Mouse (Mus musculus): ENCODE data around the gene Nkrf.
"Not testable (repeated sequence)": the region's sequence is repeated elsewhere in the genome, so short reads cannot be mapped to it uniquely, and the experiment has no call there.

The Nkrf gene

DNA sequence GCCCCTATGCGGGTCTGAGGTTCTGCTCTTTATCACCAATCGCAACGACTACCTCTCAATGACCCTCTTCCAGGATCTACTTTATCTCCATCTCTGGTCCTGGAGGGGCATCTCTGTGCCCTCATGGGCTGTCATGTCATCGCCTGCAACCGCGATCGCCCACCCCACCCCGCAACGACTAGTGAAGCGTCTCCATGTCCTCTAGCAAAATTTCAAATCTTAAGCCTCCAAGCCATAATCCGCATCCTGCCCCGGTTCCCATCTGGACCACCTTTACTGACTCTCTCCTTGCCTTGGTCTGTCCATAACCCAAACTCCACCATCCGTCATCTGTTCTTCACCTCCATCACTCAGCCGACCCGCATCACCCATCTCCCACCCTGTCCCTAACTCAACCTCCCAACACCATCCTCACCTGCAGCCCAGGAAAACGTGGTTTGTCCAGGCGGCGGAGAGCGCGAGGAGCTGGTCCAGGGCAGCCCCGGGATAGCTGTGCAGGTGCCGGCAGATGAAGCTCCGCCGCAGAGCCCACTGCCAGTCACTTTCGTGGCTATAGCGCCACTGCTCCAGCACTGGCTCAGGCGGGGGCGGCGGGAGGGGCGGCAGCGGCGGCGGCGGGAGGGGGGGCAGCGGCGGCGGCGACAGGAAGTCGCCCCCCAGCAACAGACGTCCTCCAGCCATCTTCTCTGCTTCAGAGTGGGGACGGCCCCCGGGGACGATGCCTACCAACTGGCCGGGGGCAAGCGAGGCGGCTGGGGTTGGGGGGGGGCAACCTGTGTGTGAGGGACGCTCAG, at the start of gene Nkrf:
Gene Nkrf, minus strand, starts transcription at position 579 of the 794 bp plus-strand sequence.
- DNase-seq (ENCODE audit: low spot score in 2 of 2): peak; percentile 8 to 32

DNA sequence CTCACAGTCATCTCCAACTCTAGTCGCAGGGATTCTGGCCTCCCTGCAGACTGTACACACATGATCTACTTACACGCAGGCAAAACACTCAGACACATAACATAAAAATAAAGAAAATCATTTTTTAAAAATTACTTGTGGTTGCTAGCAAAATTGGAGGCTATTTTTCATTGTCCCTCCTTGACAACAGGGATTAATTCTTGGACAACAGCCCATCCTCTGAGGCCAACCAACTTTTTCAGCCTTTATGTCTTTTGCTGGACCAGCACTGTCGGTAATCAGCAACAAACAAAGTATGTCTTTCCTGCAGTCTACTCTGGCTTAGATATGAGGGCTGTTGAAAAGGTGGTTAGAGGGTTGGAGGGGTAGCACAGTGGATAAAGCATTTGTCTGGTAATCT, 38.4 kb upstream of the Nkrf start:
- DNase-seq (ENCODE audit: low spot score in 2 of 2): no peak

DNA sequence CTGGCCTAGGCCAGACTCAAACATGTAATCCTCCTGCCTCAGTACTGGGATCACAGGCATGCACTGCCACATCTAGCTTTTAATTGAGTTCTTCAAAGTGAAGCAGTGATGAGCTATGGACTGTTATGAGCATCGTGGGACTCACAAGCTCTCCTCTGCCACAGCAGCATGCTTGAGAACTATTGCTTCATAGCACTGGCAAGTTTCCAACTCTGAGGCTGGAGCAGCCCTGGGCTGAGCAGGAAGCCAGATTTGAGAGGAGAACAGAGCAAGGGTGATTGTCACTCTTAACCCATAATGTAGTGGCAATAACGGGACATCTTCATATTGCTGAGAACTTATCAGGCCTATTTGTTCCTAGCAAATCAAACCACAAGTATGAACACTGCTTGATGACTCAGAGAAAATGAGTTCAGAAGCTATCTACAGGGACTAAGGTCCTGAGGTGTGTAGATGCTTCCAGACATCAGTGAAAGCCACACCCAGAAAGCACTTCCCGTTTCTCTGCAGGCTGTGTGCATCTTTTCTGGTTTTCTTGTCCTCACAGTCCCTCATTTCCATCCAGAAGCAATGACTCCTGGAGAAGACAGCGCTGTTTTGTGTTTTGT, 37.2 kb upstream of the Nkrf start:
- no peak for DNase-seq (ENCODE audit: low spot score in 2 of 2)

DNA sequence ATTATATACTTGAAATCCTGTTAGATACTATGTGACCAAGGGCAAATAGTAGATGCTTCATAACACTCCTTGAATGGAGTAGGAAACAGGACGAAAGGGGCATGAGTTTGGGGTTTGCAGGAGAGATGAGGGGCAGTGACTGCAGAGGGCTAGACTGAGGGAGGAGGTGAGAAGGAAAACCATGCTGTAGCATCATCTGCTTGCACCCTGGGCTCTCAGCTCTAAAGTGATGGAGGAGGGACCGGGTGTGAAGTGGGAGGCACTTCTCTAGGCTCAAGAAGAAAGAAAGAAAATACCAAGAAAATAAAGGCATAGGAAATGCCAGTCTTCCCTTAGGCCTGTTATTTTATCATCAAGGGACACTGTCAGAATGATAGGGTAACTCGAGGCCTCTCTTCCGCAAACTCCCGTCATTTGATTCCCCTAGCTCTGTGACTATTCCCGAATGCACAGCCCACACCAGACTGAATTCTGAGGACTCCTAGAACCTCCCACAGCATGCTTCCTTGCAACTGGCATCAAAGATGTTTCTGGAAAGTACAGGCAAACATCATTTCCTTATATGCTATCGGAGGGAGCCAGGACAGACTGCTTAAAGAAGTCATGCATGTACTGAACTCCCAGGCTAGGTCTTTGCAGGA, 32.7 kb upstream of the Nkrf start:
- DNase-seq (ENCODE audit: low spot score in 2 of 2): peak in 1 of 2 experiments; percentile 28

DNA sequence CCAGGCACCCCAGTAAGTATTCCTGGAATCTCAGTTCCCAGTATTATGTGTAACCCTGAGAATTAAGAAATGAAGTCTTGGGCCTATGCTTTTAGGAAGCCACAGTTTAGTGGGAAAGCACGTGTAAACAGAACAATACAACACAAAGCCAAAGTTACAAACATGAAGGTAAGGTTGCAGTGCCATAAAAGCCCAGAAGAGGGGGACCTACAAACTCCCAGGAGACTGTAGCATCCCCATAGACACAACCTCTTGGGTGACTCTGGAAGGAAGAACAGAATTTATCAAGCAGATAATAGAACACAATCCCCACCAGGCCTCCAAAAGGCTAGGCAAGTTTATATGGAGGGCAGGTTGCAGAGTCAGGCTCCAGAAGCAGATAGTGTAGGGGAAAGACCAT, 27.9 kb upstream of the Nkrf start:
- no peak for DNase-seq (ENCODE audit: low spot score in 2 of 2)

DNA sequence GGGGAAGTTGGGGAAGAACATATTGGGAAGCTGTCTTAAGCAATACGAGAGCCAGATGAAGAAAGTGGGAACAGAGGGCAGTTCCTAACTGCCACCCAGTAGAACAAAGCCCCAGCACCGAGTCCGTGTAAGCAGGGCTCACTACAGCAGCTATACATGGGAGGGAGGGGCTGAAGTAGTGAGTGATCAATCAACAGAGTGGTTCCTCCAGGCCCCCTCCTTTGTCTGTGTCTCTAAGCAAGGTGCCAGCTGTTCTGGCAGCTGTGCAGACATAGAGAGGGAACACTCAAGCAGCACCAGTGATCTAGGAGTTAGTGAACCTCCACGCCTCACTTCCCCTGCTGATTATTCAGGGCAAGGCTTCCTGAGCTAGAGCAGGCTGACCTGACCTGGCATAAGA, 27.0 kb upstream of the Nkrf start:
- DNase-seq (ENCODE audit: low spot score in 2 of 2): no peak

DNA sequence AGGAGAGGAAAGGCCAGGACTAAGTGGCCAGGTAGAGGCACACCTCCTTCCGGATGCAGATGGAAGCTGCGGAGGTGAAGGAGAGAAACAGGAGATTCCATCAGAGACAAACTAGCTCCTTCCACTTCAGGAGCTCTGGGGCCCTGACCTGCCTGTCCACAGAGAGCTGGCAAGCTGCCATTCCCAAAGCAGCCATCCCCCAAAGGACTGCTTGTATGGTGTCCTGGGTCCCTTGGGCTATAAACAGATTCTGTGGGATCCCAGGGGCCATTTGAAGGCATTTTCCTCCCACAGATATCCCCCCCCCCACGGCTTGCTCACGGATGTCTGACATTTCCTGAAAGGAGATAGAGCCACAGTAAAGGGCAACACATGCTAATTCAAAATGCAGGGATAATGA, 26.1 kb upstream of the Nkrf start:
- no peak for DNase-seq (ENCODE audit: low spot score in 2 of 2)

DNA sequence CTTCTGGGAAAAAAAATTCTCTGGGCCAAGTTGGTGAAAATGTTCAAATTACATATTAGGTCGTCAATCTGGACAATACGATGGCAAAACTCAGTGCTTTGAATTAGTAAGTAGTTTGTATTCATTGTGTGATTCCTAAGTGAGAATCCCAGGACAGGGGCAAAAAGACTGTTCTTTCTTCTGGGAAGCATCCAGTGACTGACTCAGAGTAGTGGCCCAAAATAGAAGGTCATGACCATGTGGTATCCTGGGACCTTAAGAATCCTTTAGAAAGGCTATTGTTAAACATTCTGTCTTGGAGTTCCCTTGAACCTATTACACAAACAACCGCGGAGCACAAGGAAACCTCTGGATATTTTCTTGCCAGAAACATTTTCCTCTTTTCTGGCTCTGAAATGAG, 18.6 kb upstream of the Nkrf start:
- no peak for DNase-seq (ENCODE audit: low spot score in 2 of 2)

DNA sequence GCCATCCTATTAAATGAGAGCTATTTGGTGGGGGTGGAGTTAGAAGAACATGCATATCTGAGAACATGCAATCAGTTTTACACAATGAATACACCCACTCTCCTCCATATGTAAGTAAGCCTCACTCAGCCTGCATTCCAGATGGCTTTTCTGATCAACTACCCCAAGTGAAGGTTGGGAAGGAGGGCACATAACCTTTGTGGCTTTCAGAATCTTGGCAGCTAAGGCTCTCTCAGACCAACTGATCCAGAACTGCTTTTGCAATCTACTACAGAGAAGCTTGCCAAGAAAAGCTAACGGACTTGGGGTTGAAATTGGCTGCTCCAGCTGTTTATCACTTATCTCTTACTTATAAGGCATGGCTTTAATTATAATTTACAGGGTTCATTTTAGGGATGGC, 15.1 kb upstream of the Nkrf start:
- DNase-seq (ENCODE audit: low spot score in 2 of 2): no peak

DNA sequence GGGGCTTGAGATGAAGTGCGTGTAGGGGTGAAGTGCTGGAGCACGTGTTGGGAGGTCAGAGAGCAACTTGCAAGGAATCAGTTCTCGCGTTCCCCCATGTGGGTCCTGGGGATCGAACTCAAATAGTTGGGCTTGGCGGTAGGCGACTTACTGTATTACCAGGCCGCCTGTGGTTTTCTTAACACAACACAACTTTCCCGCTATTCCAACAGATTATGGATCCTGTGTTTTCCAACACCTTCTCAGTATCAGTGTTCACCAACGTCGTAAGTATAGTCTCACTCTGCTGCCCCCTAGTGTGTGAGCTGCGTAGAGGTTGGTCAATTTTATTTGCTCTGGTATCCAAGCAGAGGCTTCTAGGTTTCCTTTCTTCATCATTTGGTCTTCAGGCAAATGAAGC, 8.6 kb upstream of the Nkrf start:
- no peak for DNase-seq (ENCODE audit: low spot score in 2 of 2)

DNA sequence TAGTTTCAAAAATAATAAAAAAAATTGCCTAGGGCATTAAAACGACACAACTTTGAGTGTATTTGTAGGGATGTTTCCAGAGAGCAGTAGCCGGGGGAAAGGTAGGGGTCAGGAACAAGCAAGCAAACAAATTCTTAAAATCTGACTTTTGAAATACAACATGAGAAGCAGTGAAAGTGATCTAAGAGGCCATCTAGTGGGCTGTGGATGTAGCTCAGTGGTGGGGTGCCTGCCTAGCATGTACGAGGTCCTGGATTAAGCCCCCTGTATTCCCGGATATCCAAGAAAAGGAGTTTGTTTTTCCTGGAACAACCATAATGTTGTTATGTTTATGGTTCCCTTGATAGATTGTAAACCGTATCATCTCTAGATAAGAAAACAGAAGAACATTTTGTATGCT, 3.8 kb upstream of the Nkrf start:
- DNase-seq (ENCODE audit: low spot score in 2 of 2): no peak

DNA sequence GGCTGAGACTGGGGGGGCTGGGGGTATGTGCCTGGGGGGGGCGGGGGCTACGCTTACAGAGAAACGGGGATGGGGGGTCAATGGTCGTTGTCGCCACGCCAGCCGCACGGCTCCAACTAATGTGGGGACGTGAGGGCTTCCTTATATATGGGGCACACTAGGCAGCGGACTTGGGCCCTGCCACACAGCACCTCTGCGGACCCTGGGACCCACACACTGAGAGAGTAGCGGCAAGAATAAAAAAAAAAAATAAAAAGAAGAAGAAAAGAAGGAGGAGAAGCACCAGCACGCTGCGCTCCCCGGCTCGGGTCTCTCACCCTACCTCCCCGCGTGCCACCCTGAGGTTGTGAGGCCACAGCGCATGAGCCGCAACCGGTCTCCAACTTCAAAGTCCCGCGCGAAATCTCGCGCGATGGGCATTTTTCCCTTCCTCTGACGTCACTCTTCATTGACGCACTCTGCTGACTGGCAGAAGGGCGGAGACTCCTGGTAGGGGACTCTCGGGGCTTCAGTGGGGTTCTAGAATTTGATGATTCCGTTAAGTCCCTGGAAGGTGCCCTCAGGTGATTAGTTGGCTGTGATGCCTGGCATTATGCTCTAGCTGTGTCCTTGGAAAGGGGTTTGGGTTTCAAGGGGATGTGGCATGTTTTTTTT, 543 bp upstream of the Nkrf start:
- DNase-seq (ENCODE audit: low spot score in 2 of 2): peak; percentile 88 to 90

DNA sequence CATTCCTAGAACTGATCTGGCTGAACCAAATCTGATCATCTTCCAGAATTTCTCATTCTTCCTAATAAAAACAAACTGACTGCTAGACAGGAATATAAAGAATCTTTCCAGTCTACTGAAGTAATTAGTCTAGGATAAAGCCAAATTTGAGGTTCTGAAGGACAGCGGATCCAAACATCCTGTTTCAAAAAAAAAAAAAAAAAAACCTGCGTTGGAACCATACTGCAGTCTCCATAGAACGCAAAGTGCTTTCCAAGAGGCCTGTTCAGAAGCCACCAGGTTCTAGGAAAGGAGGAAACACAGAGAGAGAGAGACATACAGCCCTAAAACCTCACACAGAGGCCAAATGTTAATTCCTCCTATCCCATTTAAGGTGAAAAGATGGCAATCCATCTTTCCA, 1.0 kb downstream of the Nkrf start:
- no peak for DNase-seq (ENCODE audit: low spot score in 2 of 2)

DNA sequence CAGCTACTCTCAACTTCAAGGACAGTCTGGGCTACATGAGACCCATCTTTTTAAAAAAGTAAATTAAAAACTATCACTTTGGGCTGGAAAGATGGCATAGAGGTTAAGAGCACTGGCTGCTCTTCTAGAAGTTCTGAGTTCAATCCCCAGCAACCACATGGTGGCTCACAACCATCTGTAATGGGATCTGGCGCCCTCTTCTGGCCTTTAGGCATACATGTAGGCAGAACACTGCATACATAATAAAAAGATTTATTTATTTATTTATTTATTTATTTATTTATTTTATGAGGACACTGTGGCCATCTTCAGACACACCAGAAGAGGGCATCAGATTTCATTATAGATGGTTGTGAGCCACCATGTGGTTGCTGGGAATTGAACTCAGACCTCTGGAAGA, 3.8 kb downstream of the Nkrf start:
- not testable (repeated sequence) for DNase-seq (ENCODE audit: low spot score in 2 of 2)

DNA sequence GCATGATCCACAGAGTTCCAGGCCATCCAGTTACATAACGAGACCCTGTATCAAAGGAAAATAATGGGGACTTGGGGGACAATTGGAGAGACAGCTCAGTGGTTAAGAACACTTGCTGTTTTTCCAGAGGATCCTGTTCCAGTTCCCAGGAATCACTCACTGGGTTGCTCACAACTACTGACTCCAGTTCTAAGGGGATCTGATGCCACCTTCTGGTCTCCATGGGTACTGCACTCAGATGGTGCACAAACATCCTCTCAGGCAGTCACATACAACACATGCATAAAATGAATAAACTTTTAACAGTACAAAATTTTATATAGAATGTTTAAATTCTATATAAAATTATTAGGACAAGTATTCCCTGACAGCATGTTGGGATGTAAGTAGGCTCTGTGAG, 18.0 kb downstream of the Nkrf start:
- no peak for DNase-seq (ENCODE audit: low spot score in 2 of 2)

DNA sequence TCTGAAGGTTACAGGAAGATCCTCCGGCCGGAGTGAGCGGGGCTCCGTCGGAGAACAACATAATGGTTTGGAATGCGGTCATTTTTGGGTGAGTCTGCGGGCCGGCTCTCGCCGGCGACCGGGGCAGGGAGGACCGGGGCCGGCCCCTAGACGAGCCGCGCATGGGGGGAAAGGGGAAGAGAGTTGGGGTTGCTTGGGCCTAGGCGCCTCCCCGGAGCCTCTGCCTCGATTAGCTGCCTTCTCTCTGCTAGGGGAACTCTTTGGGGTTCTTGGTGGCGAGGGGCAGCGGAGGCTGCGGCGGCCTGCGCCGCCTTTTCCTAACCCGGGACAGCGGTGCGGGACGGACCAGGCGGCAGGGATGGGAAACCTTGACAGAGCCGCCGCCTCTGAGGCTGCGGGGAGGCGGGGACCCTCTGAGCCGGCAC, 28.0 kb downstream of the Nkrf start:
- no peak for DNase-seq (ENCODE audit: low spot score in 2 of 2)

DNA sequence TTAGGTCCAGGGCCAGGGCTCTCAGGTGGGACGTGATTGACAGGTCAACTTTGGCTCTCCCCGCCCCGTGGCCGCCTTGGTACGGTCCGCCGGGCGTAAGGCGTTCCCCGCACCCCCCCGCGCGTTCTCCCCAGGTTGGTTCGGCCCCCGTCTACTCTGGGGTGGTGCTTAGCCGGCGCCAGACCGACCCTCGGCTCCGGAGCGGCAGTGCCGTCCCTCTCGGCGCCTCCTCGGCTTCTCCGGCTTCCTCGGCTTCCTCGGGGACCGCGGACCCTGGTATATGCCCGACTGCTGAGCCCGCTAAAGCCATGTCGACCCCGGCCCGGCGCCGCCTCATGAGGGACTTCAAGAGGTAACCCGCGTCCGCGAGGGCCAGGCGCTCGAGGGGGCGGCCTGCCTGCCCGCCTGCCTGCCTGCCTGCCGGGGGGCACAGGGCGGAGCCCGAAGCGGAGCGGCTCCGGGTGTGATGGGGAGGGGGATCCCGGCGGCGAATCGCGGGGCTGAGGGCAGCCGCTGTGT, 28.5 kb downstream of the Nkrf start:
- peak; percentile 72 to 80 for DNase-seq (ENCODE audit: low spot score in 2 of 2)

DNA sequence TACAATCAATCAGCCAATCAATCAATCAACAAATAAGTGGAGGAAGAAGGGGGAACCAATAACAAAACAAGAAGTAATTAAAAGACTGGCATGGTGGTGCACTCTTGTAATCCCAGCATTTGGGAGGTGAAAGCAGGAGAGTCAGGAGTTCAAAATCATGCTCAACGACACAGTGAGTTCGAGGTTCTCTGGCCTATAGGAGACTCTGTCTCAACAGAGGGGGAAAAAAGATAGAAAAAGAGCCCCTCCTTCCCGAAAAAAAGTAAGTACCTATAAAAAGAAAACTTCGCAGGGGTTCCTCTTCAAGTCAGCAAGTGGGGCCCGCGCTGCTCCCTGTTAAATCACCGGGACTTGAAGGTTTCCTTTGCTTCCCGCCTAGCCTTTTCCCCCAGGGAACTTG, 28.9 kb downstream of the Nkrf start, which contains the start of the genes Ube2a and C330007P06Rik:
Gene Ube2a, plus strand, starts transcription at position 136 of the 400 bp plus-strand sequence.
Gene C330007P06Rik, minus strand, starts transcription at position 347 of the 400 bp plus-strand sequence.
- DNase-seq (ENCODE audit: low spot score in 2 of 2): no peak

DNA sequence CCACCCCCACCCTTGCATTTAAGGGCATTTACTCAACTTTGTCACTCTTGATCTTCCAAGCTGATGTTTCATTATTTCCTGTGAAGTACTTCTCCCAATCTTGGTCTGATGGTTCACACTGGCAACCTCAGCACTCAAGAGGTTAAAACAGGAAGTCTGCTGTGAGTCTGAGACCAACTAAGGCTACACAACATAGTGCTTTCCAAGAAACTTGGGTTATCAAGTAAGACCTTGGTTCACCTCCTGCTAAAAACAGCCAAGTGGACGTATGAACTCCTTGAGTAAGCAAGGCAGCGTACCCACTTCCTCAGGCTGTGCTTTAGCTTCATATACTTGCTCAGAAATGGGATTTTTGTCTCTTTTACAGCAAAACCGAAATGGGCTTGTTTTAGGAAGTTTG, 32.3 kb downstream of the Nkrf start:
- no peak for DNase-seq (ENCODE audit: low spot score in 2 of 2)

DNA sequence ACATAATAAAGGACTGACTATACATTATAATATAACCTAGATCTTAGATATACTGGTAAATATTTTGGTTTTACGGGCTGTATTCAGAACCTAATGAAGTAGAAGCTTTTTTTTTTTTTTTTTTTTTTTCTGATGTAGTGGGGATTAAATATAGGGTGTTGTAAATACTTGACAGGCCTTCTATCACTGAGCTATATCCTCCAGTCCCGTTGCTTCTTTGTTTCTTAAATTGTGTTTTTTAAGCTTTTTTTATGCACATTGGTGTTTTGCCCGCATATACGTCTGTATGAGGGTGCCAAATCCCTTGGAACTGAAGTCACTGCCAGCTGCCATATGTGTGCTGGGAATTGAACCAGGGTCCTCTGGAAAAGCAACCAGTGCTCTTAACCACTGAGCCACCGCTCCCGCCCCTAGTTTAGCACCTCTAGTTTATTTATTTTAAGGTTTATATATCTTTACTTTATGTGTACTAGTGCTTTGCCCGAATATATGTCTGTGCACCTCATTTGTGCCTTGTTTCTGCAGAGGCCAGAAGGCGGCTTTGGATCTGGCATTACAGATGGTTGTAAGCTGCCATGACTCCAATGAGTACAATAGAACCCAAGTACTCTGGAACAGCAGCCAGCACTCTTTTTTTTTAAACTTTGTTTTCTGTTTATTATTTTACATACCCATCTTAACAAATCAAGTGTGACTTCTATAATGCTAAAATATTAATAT, 37.9 kb downstream of the Nkrf start:
- DNase-seq (ENCODE audit: low spot score in 2 of 2): no peak
